Mouse (Mus musculus): ENCODE data around the gene Hoxd4. TPM values are rescaled to one million over a fixed set of nuclear protein-coding genes. Genes with fewer than 3 reads are reported as not detected.

Hoxd4 gene
- polyA plus RNA-seq, 1 experiment from 2014 or later: not detected

DNA sequence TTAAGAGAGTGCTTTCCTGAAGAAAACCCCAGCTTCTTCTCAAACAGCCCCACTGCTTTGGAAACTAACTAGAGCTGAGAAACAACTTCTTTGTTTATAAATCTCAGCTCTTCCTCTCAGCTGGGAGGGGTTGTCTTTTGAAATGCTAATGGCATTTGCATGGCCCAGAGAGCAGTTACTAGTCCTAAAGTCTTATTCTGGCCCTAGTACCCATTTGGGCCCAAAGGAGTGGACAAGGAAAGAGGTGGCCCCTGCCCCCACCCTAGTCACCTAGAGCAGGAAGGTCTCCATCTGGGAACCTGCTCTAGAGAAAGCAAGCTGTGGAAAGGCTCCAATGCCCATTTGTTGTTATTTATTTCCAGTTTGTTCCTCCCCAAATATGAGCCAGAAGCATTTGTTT lies 19.3 kb downstream of the Hoxd4 start:
- no peak overlapping the region for H3K9ac ChIP-seq (ENCODE audit: low read depth, low read length)
- no peak for ATAC-seq
- peaks cover 73% of the 10 kb centered on the region for H3K27me3 ChIP-seq (ENCODE audit: control insufficient read depth, insufficient read depth, low read depth, low read length)
- no peak overlapping the region for H3K4me2 ChIP-seq (ENCODE audit: low read length)
- no peaks in the 10 kb centered on the region; the same call in 1 of the 2 replicates for H3K4me1 ChIP-seq (ENCODE audit: control insufficient read depth, insufficient read depth, low read length)
- H3K27ac ChIP-seq (ENCODE audit: low read length): no peak overlapping the region
- no peaks in the 10 kb centered on the region for H3K9me3 ChIP-seq (replicated peaks; ENCODE audit: control insufficient read depth, low read length, poor library complexity, severe bottlenecking)
- H3K36me3 ChIP-seq (ENCODE audit: control insufficient read depth, insufficient read depth, low read length): no peaks in the 10 kb centered on the region
- H3K4me3 ChIP-seq (ENCODE audit: low read depth, low read length): no peak overlapping the region

DNA sequence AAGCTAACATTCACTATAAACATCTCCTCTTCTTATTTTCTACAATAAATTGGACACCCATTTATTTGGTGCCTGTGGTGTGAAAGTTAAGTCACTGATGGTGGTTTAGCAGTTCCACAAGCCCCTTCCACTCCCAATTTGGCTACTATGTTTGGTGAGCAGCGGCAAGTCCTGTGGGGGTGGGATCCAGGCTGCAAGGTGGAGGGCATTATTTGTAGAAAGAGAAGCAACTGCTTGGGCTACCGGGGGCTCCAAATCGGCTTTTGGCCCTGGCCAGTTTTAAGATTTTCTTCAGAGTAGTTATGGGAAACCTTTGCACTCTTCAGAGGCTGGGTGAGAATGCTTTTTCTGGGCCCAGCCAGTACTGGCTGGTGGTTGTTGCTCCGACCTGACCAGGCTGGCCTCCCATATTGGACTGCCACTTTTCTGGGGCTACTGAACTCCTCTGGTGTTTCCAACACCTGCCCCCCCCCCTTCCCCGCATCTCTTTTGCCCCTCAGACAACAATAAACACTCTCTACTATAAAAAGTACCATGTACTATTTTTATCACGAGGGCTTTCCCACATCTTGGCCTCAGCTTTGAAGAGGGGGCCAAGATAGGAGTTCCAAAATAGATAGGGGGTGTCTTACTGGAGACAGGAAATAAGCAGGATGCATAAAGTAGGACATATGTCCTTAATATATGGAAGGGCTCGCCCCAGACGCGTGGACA lies 20.2 kb downstream of the Hoxd4 start:
- no peak for ATAC-seq
- Histone ChIP-seq H3K27ac (ENCODE audit: low read length) (no peak overlapping the region), H3K4me3 (ENCODE audit: low read depth, low read length) (no peak overlapping the region), H3K9me3 (replicated peaks; ENCODE audit: control insufficient read depth, low read length, poor library complexity, severe bottlenecking) (no peaks in the 10 kb centered on the region), H3K36me3 (ENCODE audit: control insufficient read depth, insufficient read depth, low read length) (no peaks in the 10 kb centered on the region), H3K4me1 (ENCODE audit: control insufficient read depth, insufficient read depth, low read length) (no peaks in the 10 kb centered on the region; the same call in 1 of the 2 replicates), H3K4me2 (ENCODE audit: low read length) (no peak overlapping the region), H3K27me3 (ENCODE audit: control insufficient read depth, insufficient read depth, low read depth, low read length) (peaks cover 72% of the 10 kb centered on the region), H3K9ac (ENCODE audit: low read depth, low read length) (no peak overlapping the region)
- 2% methylated on average over 9 of the region's 9 CpGs for WGBS

DNA sequence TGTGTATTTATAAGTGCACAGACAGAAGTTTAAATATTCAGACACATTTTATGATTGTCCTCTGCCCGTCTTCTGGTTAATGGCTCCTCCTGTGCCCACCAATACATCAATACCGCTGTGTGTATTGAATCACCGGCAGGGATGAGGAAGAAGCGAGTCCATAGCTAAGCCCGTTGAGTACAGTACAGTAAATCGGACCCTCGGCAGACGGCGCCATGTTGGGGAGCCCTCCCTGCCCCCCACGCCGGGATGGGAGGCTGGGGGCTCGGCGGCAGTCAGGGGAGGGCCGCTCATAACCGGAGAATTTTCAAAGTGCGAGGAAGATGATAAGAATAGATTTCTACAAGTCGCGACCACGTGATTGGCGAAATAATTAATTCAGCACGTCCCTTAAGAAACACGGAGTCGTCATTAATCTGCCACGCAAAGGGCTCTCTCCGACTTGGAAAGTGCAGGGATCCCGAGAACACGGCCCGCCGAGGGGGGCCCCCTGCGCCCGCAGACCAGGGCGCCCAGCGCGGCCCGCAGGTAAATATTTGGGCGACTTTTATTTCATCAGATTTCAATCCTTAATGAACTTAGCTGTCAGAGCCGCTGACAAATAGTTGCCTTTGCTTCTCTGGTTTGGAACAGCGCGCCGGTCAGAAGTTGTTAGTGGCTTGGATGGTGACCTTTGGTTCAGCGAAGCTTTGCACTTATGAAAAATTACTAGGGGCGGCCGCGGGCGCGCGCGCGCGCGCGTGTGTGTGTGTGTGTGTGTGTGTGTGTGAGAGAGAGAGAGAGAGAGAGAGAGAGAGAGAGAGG lies 21.0 kb downstream of the Hoxd4 start:
- Histone ChIP-seq H3K4me1 (ENCODE audit: control insufficient read depth, insufficient read depth, low read length) (no peaks in the 10 kb centered on the region), H3K27me3 (ENCODE audit: control insufficient read depth, insufficient read depth, low read depth, low read length) (peaks cover 71% of the 10 kb centered on the region), H3K9me3 (replicated peaks; ENCODE audit: control insufficient read depth, low read length, poor library complexity, severe bottlenecking) (no peaks in the 10 kb centered on the region), H3K36me3 (ENCODE audit: control insufficient read depth, insufficient read depth, low read length) (no peaks in the 10 kb centered on the region), H3K4me3 (ENCODE audit: low read depth, low read length) (no peak overlapping the region), H3K4me2 (ENCODE audit: low read length) (no peak overlapping the region), H3K27ac (ENCODE audit: low read length) (no peak overlapping the region), H3K9ac (ENCODE audit: low read depth, low read length) (no peak overlapping the region)
- under 1% methylated on average over 52 of the region's 52 CpGs for WGBS
- ATAC-seq: no peak

GRCm38 (mm10) chr2:74733317-74733661 lies 21.6 kb downstream of the Hoxd4 start:
- no peak overlapping the region for H3K9ac ChIP-seq (ENCODE audit: low read depth, low read length)
- H3K27ac ChIP-seq (ENCODE audit: low read length): no peak overlapping the region
- no peaks in the 10 kb centered on the region for H3K9me3 ChIP-seq (replicated peaks; ENCODE audit: control insufficient read depth, low read length, poor library complexity, severe bottlenecking)
- H3K4me1 ChIP-seq (ENCODE audit: control insufficient read depth, insufficient read depth, low read length): no peaks in the 10 kb centered on the region
- no peak overlapping the region for H3K4me2 ChIP-seq (ENCODE audit: low read length)
- H3K4me3 ChIP-seq (ENCODE audit: low read depth, low read length): no peak overlapping the region
- peaks cover 72% of the 10 kb centered on the region for H3K27me3 ChIP-seq (ENCODE audit: control insufficient read depth, insufficient read depth, low read depth, low read length)
- no peaks in the 10 kb centered on the region for H3K36me3 ChIP-seq (ENCODE audit: control insufficient read depth, insufficient read depth, low read length)
- 0% methylated on average over 16 of the region's 16 CpGs for WGBS
- no peak for ATAC-seq

- H3K9me3 ChIP-seq (replicated peaks; ENCODE audit: control insufficient read depth, low read length, poor library complexity, severe bottlenecking): no peaks in the 10 kb centered on the region
- no peak overlapping the region for H3K4me3 ChIP-seq (ENCODE audit: low read depth, low read length)
- H3K27me3 ChIP-seq (ENCODE audit: control insufficient read depth, insufficient read depth, low read depth, low read length): peaks cover 74% of the 10 kb centered on the region
- ATAC-seq: no peak
- H3K4me1 ChIP-seq (ENCODE audit: control insufficient read depth, insufficient read depth, low read length): no peaks in the 10 kb centered on the region
- H3K36me3 ChIP-seq (ENCODE audit: control insufficient read depth, insufficient read depth, low read length): no peaks in the 10 kb centered on the region
- H3K4me2 ChIP-seq (ENCODE audit: low read length): no peak overlapping the region
- H3K27ac ChIP-seq (ENCODE audit: low read length): no peak overlapping the region
- under 1% methylated on average over 6 of the region's 6 CpGs for WGBS
- no peak overlapping the region for H3K9ac ChIP-seq (ENCODE audit: low read depth, low read length)
Measured at GRCm38 (mm10) chr2:74733765-74734164, 22.0 kb downstream of the Hoxd4 start.

GRCm38 (mm10) chr2:74734451-74734850 lies 22.7 kb downstream of the Hoxd4 start:
- no peak overlapping the region for H3K4me2 ChIP-seq (ENCODE audit: low read length)
- H3K9ac ChIP-seq (ENCODE audit: low read depth, low read length): no peak overlapping the region
- H3K27me3 ChIP-seq (ENCODE audit: control insufficient read depth, insufficient read depth, low read depth, low read length): peaks cover 77% of the 10 kb centered on the region
- no peak overlapping the region for H3K4me3 ChIP-seq (ENCODE audit: low read depth, low read length)
- no peak overlapping the region for H3K27ac ChIP-seq (ENCODE audit: low read length)
- 0% methylated on average over 13 of the region's 13 CpGs for WGBS
- no peaks in the 10 kb centered on the region for H3K9me3 ChIP-seq (replicated peaks; ENCODE audit: control insufficient read depth, low read length, poor library complexity, severe bottlenecking)
- H3K4me1 ChIP-seq (ENCODE audit: control insufficient read depth, insufficient read depth, low read length): no peaks in the 10 kb centered on the region
- no peak for ATAC-seq
- H3K36me3 ChIP-seq (ENCODE audit: control insufficient read depth, insufficient read depth, low read length): no peaks in the 10 kb centered on the region

DNA sequence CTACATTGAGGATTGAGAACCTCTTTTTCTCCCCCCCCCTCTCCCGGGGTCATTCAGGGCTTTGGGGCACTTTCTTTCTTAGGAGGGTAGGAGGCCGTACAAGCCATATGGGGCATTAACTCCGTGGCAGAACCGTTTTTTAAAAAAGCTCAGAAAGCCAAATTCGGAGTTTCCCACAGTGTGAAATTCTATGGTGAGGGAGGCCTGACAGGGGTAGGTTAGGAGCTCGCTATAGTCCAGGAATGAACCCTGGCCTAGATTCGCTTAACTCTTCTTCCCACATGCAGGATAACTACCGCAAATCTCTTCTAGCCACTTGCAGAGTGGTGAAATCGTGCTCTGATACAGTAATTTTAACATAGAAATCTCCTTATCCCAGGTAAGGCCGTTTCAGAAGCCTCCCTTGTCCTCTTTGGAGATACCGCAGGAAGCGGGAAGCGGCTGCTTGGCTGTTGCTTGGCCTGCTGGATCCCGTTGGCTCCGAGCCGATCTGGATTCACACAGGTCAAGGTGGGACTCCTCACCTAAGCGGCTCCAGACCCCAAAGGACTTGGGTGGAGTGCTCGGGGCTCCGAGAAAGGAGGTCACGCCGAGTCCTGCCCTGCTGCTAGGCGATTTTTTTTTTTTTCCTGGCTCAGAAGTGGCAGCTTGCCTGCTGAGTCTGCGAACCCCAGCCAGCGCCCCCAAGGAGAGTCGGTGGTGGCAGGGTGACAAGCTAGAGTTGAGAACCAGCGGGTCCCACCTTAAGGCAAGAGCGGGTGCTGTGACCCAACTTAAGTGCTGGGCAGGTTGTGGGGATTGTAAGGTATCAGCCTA lies 23.5 kb downstream of the Hoxd4 start:
- no peak overlapping the region for H3K4me3 ChIP-seq (ENCODE audit: low read depth, low read length)
- no peak overlapping the region for H3K9ac ChIP-seq (ENCODE audit: low read depth, low read length)
- ATAC-seq: no peak

GRCm38 (mm10) chr2:74735851-74736687 lies 24.3 kb downstream of the Hoxd4 start:
- Histone ChIP-seq H3K9ac (ENCODE audit: low read depth, low read length) (no peak overlapping the region), H3K36me3 (ENCODE audit: control insufficient read depth, insufficient read depth, low read length) (no peaks in the 10 kb centered on the region), H3K4me2 (ENCODE audit: low read length) (no peak overlapping the region), H3K4me1 (ENCODE audit: control insufficient read depth, insufficient read depth, low read length) (no peaks in the 10 kb centered on the region), H3K4me3 (ENCODE audit: low read depth, low read length) (no peak overlapping the region), H3K27ac (ENCODE audit: low read length) (no peak overlapping the region), H3K9me3 (replicated peaks; ENCODE audit: control insufficient read depth, low read length, poor library complexity, severe bottlenecking) (no peaks in the 10 kb centered on the region), H3K27me3 (ENCODE audit: control insufficient read depth, insufficient read depth, low read depth, low read length) (peaks cover 68% of the 10 kb centered on the region)
- WGBS: 1% methylated on average over 42 of the region's 42 CpGs
- ATAC-seq: no peak

More for the DNA sequence above, 23.5 kb downstream of the Hoxd4 start:
- H3K36me3 ChIP-seq (ENCODE audit: control insufficient read depth, insufficient read depth, low read length): no peaks in the 10 kb centered on the region
- peaks cover 75% of the 10 kb centered on the region for H3K27me3 ChIP-seq (ENCODE audit: control insufficient read depth, insufficient read depth, low read depth, low read length)
- H3K9me3 ChIP-seq (replicated peaks; ENCODE audit: control insufficient read depth, low read length, poor library complexity, severe bottlenecking): no peaks in the 10 kb centered on the region
- H3K4me1 ChIP-seq (ENCODE audit: control insufficient read depth, insufficient read depth, low read length): no peaks in the 10 kb centered on the region
- no peak overlapping the region for H3K4me2 ChIP-seq (ENCODE audit: low read length)
- H3K27ac ChIP-seq (ENCODE audit: low read length): no peak overlapping the region
- under 1% methylated on average over 27 of the region's 27 CpGs for WGBS

All from midbrain, embryonic 16.5 days (tissue).